Mouse (Mus musculus): ENCODE results near the gene Gtf3a. TPM values are rescaled to one million over a fixed set of nuclear protein-coding genes. Genes with fewer than 3 reads are reported as not detected.
A peak's percentile ranks its signal among the peaks of the same experiment; 100 is the strongest.

The Gtf3a gene
- polyA plus RNA-seq, 1 experiment from 2014 or later: 125 TPM

DNA sequence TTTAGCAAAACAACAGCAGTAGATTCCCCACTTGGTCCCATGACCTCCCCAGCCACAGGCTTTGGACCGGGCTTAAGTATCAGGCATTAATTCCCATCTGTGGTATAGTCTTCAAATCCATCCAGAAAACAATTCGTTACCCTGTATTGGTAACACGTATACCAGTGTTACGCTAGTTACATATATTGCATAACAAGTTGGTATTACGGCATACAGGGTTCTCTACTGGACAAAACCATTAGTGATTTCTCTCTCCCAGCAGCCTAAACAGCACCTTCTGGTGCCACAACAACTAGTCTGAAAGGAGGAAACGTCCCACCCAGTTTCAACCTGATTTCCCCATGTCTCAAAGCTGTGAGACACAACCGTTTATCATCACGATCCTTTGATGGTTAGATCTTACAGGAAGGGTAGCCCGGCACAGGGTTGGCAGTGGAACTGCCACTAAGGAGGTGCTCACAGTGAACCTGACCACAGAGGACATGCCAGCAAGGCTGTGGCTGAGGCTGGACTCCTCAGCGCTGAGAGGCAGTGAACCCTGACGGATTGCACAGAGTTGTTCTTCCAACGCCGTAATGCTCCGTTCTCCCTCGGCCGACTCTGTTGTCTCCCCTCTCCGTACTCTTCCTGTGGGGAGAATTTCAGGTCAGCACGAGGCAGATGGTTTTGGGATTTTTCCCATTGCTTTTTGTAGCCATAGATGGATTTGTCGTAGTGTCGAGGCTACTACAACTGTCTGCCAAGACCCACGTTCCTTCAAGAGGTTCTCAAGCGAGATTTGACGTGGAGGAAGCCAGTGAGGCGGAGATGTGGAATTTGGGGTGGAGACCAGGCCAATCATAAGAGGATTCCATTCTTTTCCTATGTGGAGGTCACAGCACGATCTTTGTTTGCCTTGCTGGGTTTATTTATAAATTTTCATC, 25.7 kb downstream of the Gtf3a start:
- 82% methylated on average over 25 of the region's 25 CpGs for WGBS
- Histone ChIP-seq H3K4me1 (peaks cover 5% of the 10 kb centered on the region; the same call in 1 of the 2 replicates), H3K4me3 (no peak overlapping the region), H3K27ac (no peak overlapping the region), H3K9me3 (no peaks in the 10 kb centered on the region), H3K27me3 (ENCODE audit: insufficient read depth, poor library complexity, severe bottlenecking) (no peaks in the 10 kb centered on the region), H3K36me3 (no peaks in the 10 kb centered on the region)
- DNase-seq (ENCODE audit: low spot score): no peak

DNA sequence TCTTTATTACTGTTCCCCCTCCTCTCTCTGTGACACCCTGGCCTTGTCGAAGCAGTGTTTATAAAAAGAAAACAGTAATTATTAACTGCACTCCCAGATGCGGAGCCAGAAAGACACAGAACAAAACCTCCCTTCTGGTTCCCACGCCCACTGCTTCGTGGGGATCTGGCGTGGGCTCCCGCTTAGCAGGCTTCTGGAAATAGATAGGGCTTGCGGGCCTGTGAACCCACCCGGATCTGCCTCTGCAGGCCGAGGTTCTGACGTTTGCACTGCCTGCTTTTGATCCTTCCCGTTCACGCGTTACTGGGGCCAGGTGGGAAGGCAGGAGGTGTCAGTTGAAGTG, 26.3 kb downstream of the Gtf3a start:
- no peaks in the 10 kb centered on the region for H3K27me3 ChIP-seq (ENCODE audit: insufficient read depth, poor library complexity, severe bottlenecking)
- H3K4me1 ChIP-seq: peaks cover 5% of the 10 kb centered on the region; the same call in 1 of the 2 replicates
- DNase-seq (ENCODE audit: low spot score): no peak

DNA sequence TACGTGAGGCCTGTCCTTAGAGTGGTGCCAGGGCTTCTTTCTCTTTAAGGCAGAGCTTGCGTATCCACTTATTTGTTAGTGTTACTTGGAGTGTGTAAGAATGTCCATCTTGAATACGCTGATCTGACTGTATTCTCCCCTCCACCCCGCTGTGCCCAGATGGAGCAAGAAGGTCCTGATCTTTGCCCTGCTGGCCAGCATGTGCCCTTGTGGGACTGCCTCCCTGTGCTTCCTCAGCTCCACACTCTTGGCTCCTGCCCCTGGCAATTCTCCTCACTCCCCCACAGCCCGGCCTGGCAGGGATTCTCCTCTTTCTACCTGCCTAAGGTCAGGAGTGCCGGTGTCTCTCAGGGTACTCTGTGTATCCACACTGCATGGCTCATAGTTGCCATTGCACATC, 32.9 kb downstream of the Gtf3a start:
- Histone ChIP-seq H3K27me3 (ENCODE audit: insufficient read depth, poor library complexity, severe bottlenecking) (peaks cover 48% of the 10 kb centered on the region), H3K9me3 (no peaks in the 10 kb centered on the region), H3K4me1 (peaks cover under 1% of the 10 kb centered on the region; the same call in 1 of the 2 replicates), H3K36me3 (no peaks in the 10 kb centered on the region), H3K27ac (no peak overlapping the region), H3K4me3 (no peak overlapping the region)
- WGBS: 85% methylated on average over 6 of the region's 6 CpGs
- no peak for DNase-seq (ENCODE audit: low spot score)

More for the DNA sequence above, 26.3 kb downstream of the Gtf3a start:
- Histone ChIP-seq H3K27ac (no peak overlapping the region), H3K36me3 (no peaks in the 10 kb centered on the region), H3K9me3 (no peaks in the 10 kb centered on the region), H3K4me3 (no peak overlapping the region)
- WGBS: 53% methylated on average over 13 of the region's 13 CpGs

DNA sequence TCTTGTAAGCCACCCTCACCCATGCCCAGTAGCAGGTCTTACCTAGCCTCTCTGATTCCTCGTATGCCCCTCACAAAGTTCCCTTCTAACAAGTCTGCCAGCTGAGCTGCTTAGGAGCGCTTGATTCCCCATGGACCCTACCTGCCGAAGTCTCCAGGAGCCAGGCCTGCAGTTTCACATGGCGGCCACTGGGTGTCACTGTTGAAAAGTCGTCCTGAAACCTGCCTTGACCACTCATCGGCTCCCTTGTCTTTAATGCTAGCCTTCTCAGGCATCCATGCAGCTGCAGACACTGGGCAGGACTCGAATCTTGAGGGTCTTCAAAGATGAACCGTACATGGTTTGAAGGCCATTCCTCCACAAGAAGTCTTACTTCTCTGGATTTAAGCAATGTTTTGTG, 34.8 kb downstream of the Gtf3a start:
- WGBS: 10% methylated on average over 8 of the region's 8 CpGs
- peaks cover 5% of the 10 kb centered on the region for H3K4me1 ChIP-seq
- DNase-seq (ENCODE audit: low spot score): peak; percentile 85

DNA sequence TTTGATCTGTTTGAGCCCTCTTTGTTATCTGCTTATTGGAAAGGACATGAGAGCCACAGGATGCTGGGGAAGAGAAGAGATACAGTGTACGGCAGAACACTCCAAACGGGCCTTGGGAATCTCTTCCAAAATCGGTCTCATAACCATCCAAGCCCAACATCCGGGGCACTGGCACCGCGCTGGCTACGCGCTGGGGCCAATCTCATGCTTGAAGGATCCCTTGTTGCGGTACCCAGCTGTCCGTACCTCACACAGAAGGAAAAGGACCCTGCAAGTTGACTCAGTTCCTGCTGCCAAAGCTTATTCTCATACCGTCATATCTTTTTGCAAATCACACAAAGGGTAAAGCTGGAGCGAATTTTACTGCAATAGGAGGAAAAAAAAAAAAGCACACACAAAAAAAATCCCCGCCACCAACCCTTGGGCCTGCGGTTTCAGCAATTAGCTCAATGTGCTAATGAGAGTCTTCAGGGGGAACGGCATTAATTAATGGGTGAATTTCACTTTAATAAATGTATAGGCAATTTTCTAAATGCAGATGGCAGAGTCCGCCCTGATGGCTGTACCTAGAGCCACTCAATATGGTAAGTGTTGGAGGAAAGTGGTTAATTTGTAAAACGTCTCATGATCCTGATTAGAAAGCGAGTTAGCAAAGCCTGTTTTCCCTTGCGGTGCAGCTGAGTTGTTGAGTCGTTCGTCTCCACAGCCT, 37.4 kb downstream of the Gtf3a start:
- DNase-seq (ENCODE audit: low spot score): no peak
- H3K36me3 ChIP-seq: no peaks in the 10 kb centered on the region
- peak overlapping the region; percentile 0; the same call in 1 of the 2 replicates for H3K4me3 ChIP-seq
- 54% methylated on average over 21 of the region's 21 CpGs for WGBS
- H3K4me1 ChIP-seq: peaks cover 13% of the 10 kb centered on the region
- no peaks in the 10 kb centered on the region for H3K9me3 ChIP-seq
- H3K27ac ChIP-seq: no peak overlapping the region
- peaks cover 48% of the 10 kb centered on the region for H3K27me3 ChIP-seq (ENCODE audit: insufficient read depth, poor library complexity, severe bottlenecking)

More for the DNA sequence above, 34.8 kb downstream of the Gtf3a start:
- H3K4me3 ChIP-seq: no peak overlapping the region
- H3K27ac ChIP-seq: no peak overlapping the region
- H3K36me3 ChIP-seq: no peaks in the 10 kb centered on the region
- H3K27me3 ChIP-seq (ENCODE audit: insufficient read depth, poor library complexity, severe bottlenecking): peaks cover 48% of the 10 kb centered on the region
- H3K9me3 ChIP-seq: no peaks in the 10 kb centered on the region

DNA sequence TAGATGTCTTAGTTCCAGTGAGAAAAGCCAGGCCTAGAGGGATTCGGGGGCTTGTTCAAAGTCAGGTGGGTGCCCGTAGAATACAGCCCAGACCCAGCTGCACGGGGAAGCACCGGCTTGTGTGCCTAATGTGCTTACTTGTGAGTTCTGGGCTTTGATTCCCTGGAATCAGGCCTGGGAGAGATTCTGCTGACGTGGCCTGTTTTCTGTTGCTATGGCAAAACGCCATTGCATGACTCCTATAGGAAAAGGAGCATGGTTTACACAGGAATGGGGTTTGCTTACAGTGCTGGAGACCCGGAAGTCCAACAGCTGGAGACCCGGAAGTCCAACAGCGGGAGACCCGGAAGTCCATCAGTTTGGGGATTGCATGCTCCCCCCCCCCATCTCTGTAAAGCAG, 39.1 kb downstream of the Gtf3a start:
- Histone ChIP-seq H3K27ac (no peak overlapping the region), H3K4me1 (peaks cover 13% of the 10 kb centered on the region), H3K9me3 (no peaks in the 10 kb centered on the region), H3K36me3 (no peaks in the 10 kb centered on the region), H3K4me3 (no peak overlapping the region), H3K27me3 (ENCODE audit: insufficient read depth, poor library complexity, severe bottlenecking) (peaks cover 32% of the 10 kb centered on the region)
- 88% methylated on average over 10 of the region's 10 CpGs for WGBS
- DNase-seq (ENCODE audit: low spot score): no peak

DNA sequence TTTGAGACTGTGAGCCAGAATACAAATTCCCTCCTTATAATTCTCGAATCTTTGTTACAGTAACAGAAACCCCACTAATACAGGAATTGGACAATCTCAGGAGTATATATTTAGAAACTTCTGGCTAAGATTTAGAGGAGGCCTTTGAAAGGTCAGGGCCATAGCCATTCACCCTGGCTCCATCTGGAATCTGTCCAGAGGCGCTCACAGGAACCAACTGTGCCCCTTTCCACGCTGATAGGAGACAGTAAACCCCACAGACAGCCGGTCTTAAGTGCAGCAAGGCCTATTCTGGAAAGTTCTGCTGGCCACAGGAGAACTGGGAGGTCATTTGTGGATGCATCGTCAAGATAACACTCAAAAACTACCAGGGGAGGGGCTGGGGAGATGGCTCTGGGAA, 40.6 kb downstream of the Gtf3a start:
- Histone ChIP-seq H3K36me3 (no peaks in the 10 kb centered on the region), H3K27ac (no peak overlapping the region), H3K27me3 (ENCODE audit: insufficient read depth, poor library complexity, severe bottlenecking) (peaks cover 20% of the 10 kb centered on the region), H3K9me3 (no peaks in the 10 kb centered on the region), H3K4me3 (no peak overlapping the region), H3K4me1 (peaks cover 13% of the 10 kb centered on the region)
- DNase-seq (ENCODE audit: low spot score): no peak
- 40% methylated on average over 5 of the region's 5 CpGs for WGBS

DNA sequence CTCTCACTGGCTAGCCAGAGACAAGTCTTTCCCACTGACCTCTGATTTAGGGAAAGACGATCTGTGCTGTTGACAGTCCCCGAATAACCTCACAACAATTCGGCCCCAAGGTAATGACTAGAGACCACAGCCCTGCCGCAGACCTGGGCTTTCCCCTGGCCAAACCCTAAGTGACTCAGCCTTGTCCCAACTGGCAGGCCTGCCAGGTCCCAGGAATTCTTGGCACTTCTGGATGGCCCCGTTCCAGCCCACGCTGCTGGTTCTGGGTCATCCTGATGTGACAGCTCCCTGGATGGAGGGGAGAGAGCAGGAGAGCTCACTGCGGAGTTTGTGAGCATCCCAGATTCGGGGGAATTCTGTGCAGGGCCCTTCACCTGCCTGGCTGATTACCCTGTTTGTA, 45.1 kb downstream of the Gtf3a start:
- DNase-seq (ENCODE audit: low spot score): no peak
- H3K9me3 ChIP-seq: no peaks in the 10 kb centered on the region
- no peaks in the 10 kb centered on the region for H3K27me3 ChIP-seq (ENCODE audit: insufficient read depth, poor library complexity, severe bottlenecking)
- H3K4me3 ChIP-seq: no peak overlapping the region
- no peak overlapping the region for H3K27ac ChIP-seq
- H3K4me1 ChIP-seq: 0 out of 2 replicates have a peak, but pooled peaks cover 5% of the 10 kb centered on the region
- WGBS: 70% methylated on average over 8 of the region's 8 CpGs
- H3K36me3 ChIP-seq: no peaks in the 10 kb centered on the region

DNA sequence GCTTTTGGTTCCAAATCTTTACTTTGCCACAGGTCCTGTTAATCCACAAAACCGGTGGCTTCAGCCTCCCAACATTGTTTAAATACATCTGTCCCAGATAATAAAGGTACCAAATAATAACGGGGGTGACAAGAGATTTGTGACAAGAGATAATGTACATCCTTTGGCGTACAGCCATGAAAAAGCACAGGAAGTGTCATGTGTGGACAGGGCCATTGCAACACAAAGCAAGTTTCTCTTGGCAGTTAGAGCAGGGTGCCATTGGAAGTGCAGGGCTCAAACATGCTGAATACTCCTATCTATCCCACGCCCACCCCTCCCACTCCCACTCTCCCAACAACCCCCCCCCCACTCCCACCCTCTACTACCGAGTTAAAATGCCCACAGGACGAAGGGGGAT, 46.5 kb downstream of the Gtf3a start:
- WGBS: 51% methylated on average over 6 of the region's 6 CpGs
- DNase-seq (ENCODE audit: low spot score): no peak
- Histone ChIP-seq H3K27ac (no peak overlapping the region), H3K36me3 (no peaks in the 10 kb centered on the region), H3K9me3 (no peaks in the 10 kb centered on the region), H3K4me3 (no peak overlapping the region), H3K4me1 (no peaks in the 10 kb centered on the region), H3K27me3 (ENCODE audit: insufficient read depth, poor library complexity, severe bottlenecking) (no peaks in the 10 kb centered on the region)

DNA sequence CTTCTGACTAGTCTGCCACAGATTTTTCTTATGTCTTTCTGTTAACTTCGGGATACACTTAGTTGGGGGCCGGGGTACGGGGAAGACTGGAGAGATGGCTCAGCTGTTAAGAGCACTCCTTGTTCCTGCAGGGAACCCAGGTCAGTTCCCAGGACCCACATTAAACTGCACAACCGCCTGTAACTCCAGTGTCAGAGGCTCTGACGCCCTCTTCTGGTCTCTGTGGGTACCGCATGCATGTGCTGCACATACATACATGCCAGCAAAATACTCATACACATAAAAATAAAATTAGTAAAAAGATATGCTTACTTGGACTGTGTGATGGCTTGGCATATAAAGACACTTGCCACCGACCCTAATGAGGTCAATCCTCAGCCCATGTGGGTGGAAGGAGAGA, 48.4 kb downstream of the Gtf3a start:
- Histone ChIP-seq H3K27ac (no peak overlapping the region), H3K4me1 (no peaks in the 10 kb centered on the region), H3K27me3 (ENCODE audit: insufficient read depth, poor library complexity, severe bottlenecking) (no peaks in the 10 kb centered on the region), H3K9me3 (no peaks in the 10 kb centered on the region), H3K36me3 (no peaks in the 10 kb centered on the region), H3K4me3 (no peak overlapping the region)
- 86% methylated on average over 7 of the region's 7 CpGs for WGBS
- DNase-seq (ENCODE audit: low spot score): no peak

DNA sequence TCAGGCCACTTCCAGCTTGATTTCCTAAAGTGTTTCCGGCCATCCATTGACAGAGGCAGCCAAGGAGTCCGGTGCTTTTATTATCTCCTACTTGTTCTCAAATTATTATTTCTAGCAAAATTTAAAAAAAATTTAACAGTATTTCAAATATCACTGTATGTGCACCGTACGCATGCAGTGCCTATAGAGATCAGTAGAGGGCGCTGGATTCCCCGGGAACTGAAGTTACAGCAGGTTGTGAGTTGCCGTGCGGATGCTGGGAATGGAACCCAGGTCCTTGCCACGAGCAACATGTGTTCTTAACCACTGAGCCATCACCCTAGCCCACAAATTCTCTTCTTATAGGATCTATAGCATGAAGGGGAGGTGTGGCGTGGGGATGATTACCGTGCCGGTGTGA, 50.3 kb downstream of the Gtf3a start:
- Histone ChIP-seq H3K4me3 (no peak overlapping the region), H3K9me3 (0 out of 2 replicates have a peak, but pooled peaks cover 4% of the 10 kb centered on the region), H3K27me3 (ENCODE audit: insufficient read depth, poor library complexity, severe bottlenecking) (no peaks in the 10 kb centered on the region), H3K27ac (no peak overlapping the region), H3K36me3 (no peaks in the 10 kb centered on the region), H3K4me1 (no peaks in the 10 kb centered on the region)
- WGBS: 88% methylated on average over 12 of the region's 12 CpGs
- DNase-seq (ENCODE audit: low spot score): no peak

DNA sequence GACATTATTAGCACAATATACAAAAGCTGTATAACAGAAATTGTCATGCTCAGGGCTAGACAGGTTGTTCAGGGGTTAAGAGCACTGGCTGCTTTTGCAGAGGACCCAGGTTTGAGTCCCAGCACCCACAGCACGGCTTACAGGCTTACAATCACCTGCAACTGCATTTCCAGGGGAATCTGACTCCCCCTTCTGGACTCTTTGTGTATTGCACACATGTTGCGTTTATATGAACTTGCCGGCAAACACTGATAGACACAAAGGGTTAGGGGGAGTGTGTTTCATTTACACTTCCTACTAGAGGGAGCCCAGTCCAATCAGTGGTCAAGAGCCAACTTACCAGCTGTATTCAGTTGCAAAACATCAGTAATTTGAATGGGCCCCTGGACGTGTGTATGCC, 52.9 kb downstream of the Gtf3a start:
- DNase-seq (ENCODE audit: low spot score): no peak
- H3K4me1 ChIP-seq: no peaks in the 10 kb centered on the region
- 83% methylated on average over 4 of the region's 4 CpGs for WGBS

DNA sequence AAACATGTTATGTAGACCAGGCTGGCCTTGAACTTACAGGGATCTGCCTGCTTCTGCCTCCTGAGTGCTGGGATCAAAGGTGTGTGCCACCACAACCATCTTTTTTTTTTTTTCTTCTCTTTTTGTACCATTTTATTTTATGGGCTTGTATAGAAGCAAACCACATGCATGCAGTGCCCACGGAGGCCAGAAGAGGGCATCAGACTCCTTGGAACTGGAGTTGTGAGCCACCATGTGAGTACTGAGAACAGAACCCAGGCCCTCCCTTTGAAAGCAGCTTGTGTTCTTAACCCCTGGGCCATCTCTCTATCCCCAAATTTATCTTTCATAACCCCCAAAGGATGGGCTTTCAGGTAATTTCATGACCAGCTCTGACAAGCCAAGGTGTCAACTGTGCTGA, 54.8 kb downstream of the Gtf3a start:
- H3K4me3 ChIP-seq: no peak overlapping the region
- peaks cover 7% of the 10 kb centered on the region; the same call in 1 of the 2 replicates for H3K9me3 ChIP-seq
- no peaks in the 10 kb centered on the region for H3K4me1 ChIP-seq
- no peak overlapping the region for H3K27ac ChIP-seq
- WGBS: 41% methylated on average over 1 of the region's 1 CpGs
- no peaks in the 10 kb centered on the region for H3K36me3 ChIP-seq
- no peak for DNase-seq (ENCODE audit: low spot score)
- no peaks in the 10 kb centered on the region for H3K27me3 ChIP-seq (ENCODE audit: insufficient read depth, poor library complexity, severe bottlenecking)

More for the DNA sequence above, 52.9 kb downstream of the Gtf3a start:
- H3K9me3 ChIP-seq: peaks cover 7% of the 10 kb centered on the region; the same call in 1 of the 2 replicates
- no peaks in the 10 kb centered on the region for H3K27me3 ChIP-seq (ENCODE audit: insufficient read depth, poor library complexity, severe bottlenecking)
- H3K36me3 ChIP-seq: no peaks in the 10 kb centered on the region
- H3K27ac ChIP-seq: no peak overlapping the region
- H3K4me3 ChIP-seq: no peak overlapping the region

Measured in heart, embryonic 10.5 days (tissue).